Mouse (Mus musculus) intestine, embryonic 15.5 days (tissue): ENCODE results near the gene Cpne5. TPM values are rescaled to one million over a fixed set of nuclear protein-coding genes. Genes with fewer than 3 reads are reported as not detected.

Experiments used
- ATAC-seq: fragments of 200-750 bp; cut with Nextera tagmentation; 2 replicates; pipeline ENCODE4 v1.8.0; 2017; ENCODE audit warnings: moderate TSS enrichment, moderate library complexity
- H3K27ac ChIP-seq: fragments of 300-500 bp; sonication (generic); 2 replicates; pipeline ENCODE4 v1.5.1; 2015; ENCODE audit warnings: mild to moderate bottlenecking, inconsistent platforms
- H3K27me3 ChIP-seq: fragments of 300-500 bp; sonication (generic); replicated peaks from 2 replicates; pipeline ENCODE4 v1.6.1; 2015; ENCODE audit warnings: inconsistent platforms
- H3K36me3 ChIP-seq: fragments of 300-500 bp; sonication (generic); 2 replicates; pipeline ENCODE4 v1.6.1; 2015; ENCODE audit warnings: inconsistent platforms
- H3K4me1 ChIP-seq: fragments of 300-500 bp; sonication (generic); replicated peaks from 2 replicates; pipeline ENCODE4 v1.6.1; 2015; ENCODE audit warnings: inconsistent platforms
- H3K4me2 ChIP-seq: fragments of 300-500 bp; sonication (generic); replicated peaks from 2 replicates; pipeline ENCODE4 v1.6.1; 2015; ENCODE audit warnings: mild to moderate bottlenecking, inconsistent platforms
- H3K4me3 ChIP-seq: fragments of 300-500 bp; sonication (generic); replicated peaks from 2 replicates; pipeline ENCODE4 v1.5.1; 2015; ENCODE audit warnings: inconsistent platforms
- H3K9ac ChIP-seq: fragments of 300-500 bp; sonication (generic); 2 replicates; pipeline ENCODE4 v1.6.1; 2015; ENCODE audit warnings: inconsistent platforms
- H3K9me3 ChIP-seq: fragments of 300-500 bp; sonication (generic); 2 replicates; pipeline ENCODE4 v1.6.1; 2016; ENCODE audit warnings: inconsistent platforms
- WGBS: fragments of 180-500 bp; shearing (Covaris S2); methylation state at CpG from one replicate; pipeline ENCODE4 v1.1.7; 2015; 5-methylcytosine and 5-hydroxymethylcytosine counted together
- polyA plus RNA-seq: library from polyadenylated mRNA; unstranded; fragments of >200 nt; fragmentation: Nextera tagmentation; extraction: Ambion mirVana; gene quantifications from 2 replicates; pipeline ENCODE4 v1.2.1, GENCODE M21; 2015

Cpne5 gene
- polyA plus RNA-seq, 1 experiment from 2014 or later, result 8.3 TPM

GRCm38 (mm10) chr17:29143266-29143665, 94.7 kb downstream of the Cpne5 start:
- Histone ChIP-seq H3K27me3 (no peaks in the 10 kb centered on the region), H3K36me3 (no peaks in the 10 kb centered on the region), H3K4me1 (peaks cover 5% of the 10 kb centered on the region; the same call in 1 of the 2 replicates), H3K9ac (no peak overlapping the region), H3K4me2 (no peak overlapping the region), H3K4me3 (no peak overlapping the region), H3K9me3 (no peaks in the 10 kb centered on the region), H3K27ac (no peak overlapping the region)
- ATAC-seq, result no peak
- WGBS, result 80% methylated on average over 8 of the region's 8 CpGs

DNA sequence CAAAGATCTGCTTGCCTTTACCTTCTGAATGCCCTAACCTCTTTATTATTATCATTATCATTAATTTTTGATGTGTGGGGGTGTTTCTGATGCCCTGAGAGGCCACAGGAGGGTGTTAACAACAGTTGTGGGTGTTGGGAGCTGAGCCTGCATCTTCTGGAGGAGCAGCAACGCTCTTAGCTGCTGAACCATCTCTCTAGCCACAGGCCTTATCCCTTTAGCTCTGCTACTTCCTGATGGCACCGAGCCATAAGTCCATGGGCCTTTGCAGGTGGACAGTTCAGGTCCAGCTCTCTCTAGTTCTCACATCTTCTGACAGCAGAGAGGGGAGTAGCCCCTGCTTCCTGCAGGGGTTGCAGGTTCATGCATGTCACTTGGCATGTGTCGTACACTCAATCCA, 96.4 kb downstream of the Cpne5 start:
- WGBS, result 79% methylated on average over 3 of the region's 3 CpGs
- Histone ChIP-seq H3K4me1 (no peaks in the 10 kb centered on the region), H3K4me2 (no peak overlapping the region), H3K36me3 (no peaks in the 10 kb centered on the region), H3K9ac (no peak overlapping the region), H3K4me3 (no peak overlapping the region), H3K9me3 (no peaks in the 10 kb centered on the region), H3K27ac (no peak overlapping the region), H3K27me3 (no peaks in the 10 kb centered on the region)
- no peak for ATAC-seq

GRCm38 (mm10) chr17:29137906-29138305, 100.1 kb downstream of the Cpne5 start:
- WGBS, result 79% methylated on average over 7 of the region's 7 CpGs
- Histone ChIP-seq H3K4me1 (0 out of 2 replicates have a peak, but pooled peaks cover 4% of the 10 kb centered on the region), H3K36me3 (no peaks in the 10 kb centered on the region), H3K27ac (no peak overlapping the region), H3K4me3 (no peak overlapping the region), H3K27me3 (no peaks in the 10 kb centered on the region), H3K9me3 (no peaks in the 10 kb centered on the region), H3K4me2 (no peak overlapping the region), H3K9ac (no peak overlapping the region)
- ATAC-seq, result no peak

DNA sequence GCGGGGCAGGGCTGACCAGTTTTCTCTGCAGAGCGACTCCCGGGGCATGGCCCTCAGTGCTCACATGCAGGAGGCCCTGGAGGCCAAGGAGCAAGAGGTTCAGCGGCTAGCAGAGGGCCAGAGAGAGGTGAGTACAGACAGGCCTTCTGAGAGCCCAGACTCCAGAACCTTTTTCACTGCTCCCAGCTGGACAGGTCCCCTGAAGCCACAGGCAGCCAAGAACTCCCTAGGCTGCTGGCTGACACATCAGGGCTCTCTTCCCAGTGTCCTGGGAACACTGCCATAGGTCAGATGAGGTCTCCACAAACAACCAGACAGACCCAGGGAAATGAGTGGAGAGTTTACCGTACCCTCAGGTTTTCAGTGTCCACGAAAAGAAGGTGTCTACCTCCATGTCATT, 101.7 kb downstream of the Cpne5 start:
- 66% methylated on average over 6 of the region's 6 CpGs for WGBS

GRCm38 (mm10) chr17:29135066-29135465, 102.9 kb downstream of the Cpne5 start:
- Histone ChIP-seq H3K9me3 (no peaks in the 10 kb centered on the region), H3K4me1 (0 out of 2 replicates have a peak, but pooled peaks cover 4% of the 10 kb centered on the region), H3K27me3 (no peaks in the 10 kb centered on the region), H3K4me2 (no peak overlapping the region), H3K9ac (no peak overlapping the region), H3K4me3 (no peak overlapping the region), H3K36me3 (no peaks in the 10 kb centered on the region), H3K27ac (no peak overlapping the region)
- ATAC-seq, result no peak
- WGBS, result 72% methylated on average over 5 of the region's 5 CpGs

More for the DNA sequence above, 101.7 kb downstream of the Cpne5 start:
- no peaks in the 10 kb centered on the region for H3K27me3 ChIP-seq
- no peak overlapping the region for H3K4me3 ChIP-seq
- no peak overlapping the region for H3K4me2 ChIP-seq
- H3K4me1 ChIP-seq, result 0 out of 2 replicates have a peak, but pooled peaks cover 4% of the 10 kb centered on the region
- no peak overlapping the region for H3K9ac ChIP-seq
- no peak for ATAC-seq
- H3K9me3 ChIP-seq, result no peaks in the 10 kb centered on the region
- no peaks in the 10 kb centered on the region for H3K36me3 ChIP-seq
- no peak overlapping the region for H3K27ac ChIP-seq

DNA sequence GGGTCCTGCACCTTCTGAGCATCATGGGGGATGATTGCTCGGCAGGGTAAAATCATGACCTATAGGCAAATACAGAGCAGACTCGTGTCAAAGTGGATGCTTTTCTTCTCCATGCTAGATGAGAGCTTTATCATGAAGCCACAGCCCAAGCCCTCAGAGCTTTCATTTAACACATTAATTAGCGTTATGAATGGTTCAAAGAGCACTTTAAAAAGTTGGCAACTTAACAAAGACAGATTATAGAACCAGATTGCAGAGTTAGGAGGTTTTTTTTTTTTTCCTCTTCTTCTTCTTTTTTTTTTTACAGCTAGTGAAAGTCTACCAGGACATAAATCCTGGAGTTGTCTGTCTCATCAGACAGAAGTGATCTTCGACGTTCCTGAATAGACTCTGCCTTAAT, 108.6 kb downstream of the Cpne5 start:
- no peak for ATAC-seq
- 0 out of 2 replicates have a peak, but pooled peaks cover 2% of the 10 kb centered on the region for H3K4me1 ChIP-seq
- no peaks in the 10 kb centered on the region for H3K27me3 ChIP-seq
- H3K36me3 ChIP-seq, result no peaks in the 10 kb centered on the region
- H3K9ac ChIP-seq, result no peak overlapping the region
- no peak overlapping the region for H3K4me3 ChIP-seq
- no peak overlapping the region for H3K4me2 ChIP-seq
- WGBS, result 67% methylated on average over 5 of the region's 5 CpGs
- H3K9me3 ChIP-seq, result no peaks in the 10 kb centered on the region
- H3K27ac ChIP-seq, result no peak overlapping the region

GRCm38 (mm10) chr17:29126561-29126960, 111.4 kb downstream of the Cpne5 start:
- Histone ChIP-seq H3K9ac (no peak overlapping the region), H3K27me3 (no peaks in the 10 kb centered on the region), H3K36me3 (no peaks in the 10 kb centered on the region), H3K9me3 (no peaks in the 10 kb centered on the region), H3K27ac (no peak overlapping the region), H3K4me3 (no peak overlapping the region), H3K4me2 (no peak overlapping the region), H3K4me1 (peaks cover 19% of the 10 kb centered on the region)
- WGBS, result 93% methylated on average over 3 of the region's 3 CpGs
- ATAC-seq, result no peak

- Histone ChIP-seq H3K9ac (no peak overlapping the region), H3K9me3 (no peaks in the 10 kb centered on the region), H3K4me1 (peaks cover 19% of the 10 kb centered on the region), H3K27me3 (no peaks in the 10 kb centered on the region), H3K4me2 (peak overlapping the region; percentile 11; the same call in 1 of the 2 replicates), H3K27ac (peak overlapping the region; percentile 76), H3K36me3 (no peaks in the 10 kb centered on the region), H3K4me3 (no peak overlapping the region)
- ATAC-seq, result peak; percentile 97
- 25% methylated on average over 6 of the region's 6 CpGs for WGBS
Measured at GRCm38 (mm10) chr17:29123578-29124174, 114.3 kb downstream of the Cpne5 start.

DNA sequence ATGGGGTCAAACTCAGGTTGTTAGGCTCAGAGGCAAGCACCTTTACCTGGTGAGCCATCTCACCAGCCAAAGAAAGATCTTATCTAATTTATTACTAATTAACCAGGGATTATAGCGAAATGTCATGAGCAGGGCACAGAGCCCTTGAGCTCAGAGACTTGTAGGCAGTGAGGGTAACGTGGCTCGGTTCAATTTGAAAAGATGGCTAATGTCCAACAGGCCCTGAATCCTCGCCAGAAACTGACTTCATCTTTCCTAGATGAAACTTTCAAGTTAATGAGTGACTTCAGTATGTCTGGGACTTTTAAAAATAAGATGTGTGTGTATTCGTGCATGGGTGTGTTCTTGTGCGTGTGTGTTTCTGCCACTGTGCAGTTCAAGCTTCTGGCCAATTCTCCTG, 115.2 kb downstream of the Cpne5 start:
- peaks cover 19% of the 10 kb centered on the region for H3K4me1 ChIP-seq
- H3K27me3 ChIP-seq, result no peaks in the 10 kb centered on the region
- H3K4me2 ChIP-seq, result peak overlapping the region; percentile 11; the same call in 1 of the 2 replicates
- no peaks in the 10 kb centered on the region for H3K9me3 ChIP-seq
- peak; percentile 56 for ATAC-seq
- 40% methylated on average over 6 of the region's 6 CpGs for WGBS
- H3K9ac ChIP-seq, result no peak overlapping the region
- H3K36me3 ChIP-seq, result no peaks in the 10 kb centered on the region
- H3K27ac ChIP-seq, result peak overlapping the region; percentile 76
- no peak overlapping the region for H3K4me3 ChIP-seq

- H3K4me1 ChIP-seq, result peaks cover 19% of the 10 kb centered on the region
- no peak overlapping the region for H3K4me2 ChIP-seq
- no peak for ATAC-seq
- no peak overlapping the region for H3K4me3 ChIP-seq
- H3K9ac ChIP-seq, result no peak overlapping the region
- no peaks in the 10 kb centered on the region for H3K9me3 ChIP-seq
- 68% methylated on average over 12 of the region's 12 CpGs for WGBS
- no peaks in the 10 kb centered on the region for H3K27me3 ChIP-seq
- H3K27ac ChIP-seq, result no peak overlapping the region
- no peaks in the 10 kb centered on the region for H3K36me3 ChIP-seq
Measured at GRCm38 (mm10) chr17:29120666-29121065, 117.3 kb downstream of the Cpne5 start.

- 49% methylated on average over 5 of the region's 5 CpGs for WGBS
- no peaks in the 10 kb centered on the region for H3K9me3 ChIP-seq
- H3K9ac ChIP-seq, result no peak overlapping the region
- H3K4me1 ChIP-seq, result peaks cover 8% of the 10 kb centered on the region
- no peak for ATAC-seq
- no peak overlapping the region for H3K4me2 ChIP-seq
- no peak overlapping the region for H3K27ac ChIP-seq
- no peaks in the 10 kb centered on the region for H3K27me3 ChIP-seq
- H3K36me3 ChIP-seq, result no peaks in the 10 kb centered on the region
- H3K4me3 ChIP-seq, result no peak overlapping the region
Measured at GRCm38 (mm10) chr17:29118057-29118456, 119.9 kb downstream of the Cpne5 start.

- no peak overlapping the region for H3K4me2 ChIP-seq
- WGBS, result 68% methylated on average over 8 of the region's 8 CpGs
- H3K9me3 ChIP-seq, result no peaks in the 10 kb centered on the region
- no peak overlapping the region for H3K4me3 ChIP-seq
- H3K27ac ChIP-seq, result no peak overlapping the region
- H3K4me1 ChIP-seq, result no peaks in the 10 kb centered on the region
- H3K9ac ChIP-seq, result no peak overlapping the region
- H3K36me3 ChIP-seq, result no peaks in the 10 kb centered on the region
- ATAC-seq, result no peak
- no peaks in the 10 kb centered on the region for H3K27me3 ChIP-seq
Measured at GRCm38 (mm10) chr17:29117006-29117648, 120.8 kb downstream of the Cpne5 start.

- Histone ChIP-seq H3K9me3 (no peaks in the 10 kb centered on the region), H3K36me3 (no peaks in the 10 kb centered on the region), H3K27me3 (no peaks in the 10 kb centered on the region), H3K4me3 (no peak overlapping the region), H3K4me1 (no peaks in the 10 kb centered on the region), H3K9ac (no peak overlapping the region), H3K27ac (no peak overlapping the region), H3K4me2 (no peak overlapping the region)
- WGBS, result 71% methylated on average over 12 of the region's 12 CpGs
- no peak for ATAC-seq
Measured at GRCm38 (mm10) chr17:29116023-29116422, 121.9 kb downstream of the Cpne5 start.
